In genomic region chr2:25098956-25099355, GRCm38 (mm10) we compare ENCODE assay signal across 8 mouse cellular contexts. TPM values are rescaled to one million over a fixed set of nuclear protein-coding genes. Genes with fewer than 3 reads are reported as not detected.
DNase-seq lines count a peak whose midpoint lies in the region; ATAC-seq and TF ChIP-seq lines count a peak whose summit lies in the region.

No protein-coding gene starts in this region.

- TF ChIP-seq EP300 in stomach, postnatal 0 days (optimal IDR thresholded peaks at IDR 0.05) = no peak

- DNase-seq in kidney, adult 9 months = peak; percentile 45
- peak; percentile 62 for DNase-seq in adrenal gland, postnatal 14 days
- DNase-seq in kidney, postnatal 36 days = peak; percentile 30 to 70
- DNase-seq in midbrain, embryonic 10.5 days (ENCODE audit: low spot score) = peak; percentile 62
- DNase-seq in stomach, postnatal 0 days (ENCODE audit: low spot score) = peak; percentile 78

- no peaks in the 10 kb centered on the region for H3K36me3 ChIP-seq in kidney, embryonic 15.5 days
- no peaks in the 10 kb centered on the region for H3K36me3 ChIP-seq in midbrain, embryonic 10.5 days
- H3K36me3 ChIP-seq in stomach, postnatal 0 days (ENCODE audit: control insufficient read depth, insufficient read depth, low read length) = no peaks in the 10 kb centered on the region

- H3K4me3 ChIP-seq in kidney, embryonic 15.5 days (replicated peaks) = no peak overlapping the region
- H3K4me3 ChIP-seq in midbrain, embryonic 10.5 days = no peak overlapping the region
- no peak overlapping the region for H3K4me3 ChIP-seq in stomach, postnatal 0 days (ENCODE audit: low read depth, low read length)

- H3K27ac ChIP-seq in kidney, embryonic 15.5 days = no peak overlapping the region
- H3K27ac ChIP-seq in midbrain, embryonic 10.5 days (replicated peaks) = peak overlapping the region; percentile 53
- H3K27ac ChIP-seq in stomach, postnatal 0 days (replicated peaks) = peak overlapping the region; percentile 70

- ATAC-seq in kidney, embryonic 15.5 days (replicated peaks; ENCODE audit: low FRiP score) = no peak
- ATAC-seq in frontal cortex, adult (ENCODE audit: low TSS enrichment) = peak; percentile 69
- ATAC-seq in stomach, postnatal 0 days (ENCODE audit: low FRiP score, low TSS enrichment) = peak; percentile 74
- no peak for ATAC-seq in erythroid progenitor cell, adult 5-6 weeks (replicated peaks; ENCODE audit: low FRiP score, poor library complexity, severe bottlenecking)

- H3K9ac ChIP-seq in kidney, embryonic 15.5 days = no peak overlapping the region
- H3K9ac ChIP-seq in stomach, postnatal 0 days (ENCODE audit: low read length) = no peak overlapping the region

- peaks cover 15% of the 10 kb centered on the region for H3K27me3 ChIP-seq in kidney, embryonic 15.5 days
- H3K27me3 ChIP-seq in midbrain, embryonic 10.5 days (ENCODE audit: low read depth, poor library complexity, severe bottlenecking) = peaks cover 33% of the 10 kb centered on the region
- no peaks in the 10 kb centered on the region for H3K27me3 ChIP-seq in stomach, postnatal 0 days (ENCODE audit: control insufficient read depth, insufficient read depth, low read length)

- H3K9me3 ChIP-seq in kidney, embryonic 15.5 days (replicated peaks) = no peaks in the 10 kb centered on the region
- H3K9me3 ChIP-seq in midbrain, embryonic 10.5 days (replicated peaks) = no peaks in the 10 kb centered on the region
- no peaks in the 10 kb centered on the region for H3K9me3 ChIP-seq in stomach, postnatal 0 days (ENCODE audit: control insufficient read depth, low read length)

- peaks cover 14% of the 10 kb centered on the region; the same call in 1 of the 2 replicates for H3K4me1 ChIP-seq in kidney, embryonic 15.5 days
- H3K4me1 ChIP-seq in midbrain, embryonic 10.5 days = peaks cover 35% of the 10 kb centered on the region
- H3K4me1 ChIP-seq in stomach, postnatal 0 days (replicated peaks; ENCODE audit: control insufficient read depth, insufficient read depth) = no peaks in the 10 kb centered on the region

- WGBS in kidney, embryonic 15.5 days = 49% methylated on average over 5 of the region's 5 CpGs
- 53% methylated on average over 5 of the region's 5 CpGs for WGBS in midbrain, embryonic 10.5 days
- WGBS in stomach, postnatal 0 days = 40% methylated on average over 5 of the region's 5 CpGs

- no peak overlapping the region for H3K4me2 ChIP-seq in kidney, embryonic 15.5 days
- no peak overlapping the region for H3K4me2 ChIP-seq in stomach, postnatal 0 days (replicated peaks; ENCODE audit: low read depth)

- TF ChIP-seq CTCF in stomach, postnatal 0 days (IDR thresholded peaks at IDR 0.05; ENCODE audit: low read depth) = peak; percentile 74

RNA-seq across cellular contexts. Expression of gene Noxa1, which starts 4.0 kb away (rescaled TPM):
- polyA plus RNA-seq in kidney, embryonic 15.5 days (2015; fragmentation: Nextera tagmentation; extraction: Ambion mirVana) = 0.77 and 1.1 TPM in 2 replicates
- total RNA-seq in adrenal gland, postnatal 14 days (2021) = not detected in 2 replicates
- 0.09 TPM in 1 of 2 replicates, not detected in the other for polyA plus RNA-seq in midbrain, embryonic 10.5 days (2016; fragmentation: Nextera tagmentation; extraction: Ambion mirVana)
- polyA plus RNA-seq in stomach, postnatal 0 days (2015; fragmentation: Nextera tagmentation; extraction: Ambion mirVana) = 4.0 and 4.4 TPM in 2 replicates
- total RNA-seq in erythroid progenitor cell, adult 5-6 weeks (2015; ENCODE audit: low replicate concordance) = not detected in 2 replicates
- not detected in 2 replicates for total RNA-seq in erythroid progenitor cell, adult 5-6 weeks (2017; ENCODE audit: low replicate concordance)

RNA-seq across cellular contexts. Expression of gene Entpd8, which starts 18.9 kb away (rescaled TPM):
- polyA plus RNA-seq in kidney, embryonic 15.5 days (2015; fragmentation: Nextera tagmentation; extraction: Ambion mirVana) = 5.0 and 5.3 TPM in 2 replicates
- 1.3 and 7.7 TPM in 2 replicates for total RNA-seq in adrenal gland, postnatal 14 days (2021)
- not detected in 2 replicates for polyA plus RNA-seq in midbrain, embryonic 10.5 days (2016; fragmentation: Nextera tagmentation; extraction: Ambion mirVana)
- 3.3 TPM in 2 replicates for polyA plus RNA-seq in stomach, postnatal 0 days (2015; fragmentation: Nextera tagmentation; extraction: Ambion mirVana)
- not detected in 2 replicates for total RNA-seq in erythroid progenitor cell, adult 5-6 weeks (2015; ENCODE audit: low replicate concordance)
- not detected in 2 replicates for total RNA-seq in erythroid progenitor cell, adult 5-6 weeks (2017; ENCODE audit: low replicate concordance)

RNA-seq across cellular contexts. Expression of gene Nsmf, which starts 44.8 kb away (rescaled TPM):
- polyA plus RNA-seq in kidney, embryonic 15.5 days (2015; fragmentation: Nextera tagmentation; extraction: Ambion mirVana) = 76.5 and 91.4 TPM in 2 replicates
- 58.5 and 61.2 TPM in 2 replicates for total RNA-seq in adrenal gland, postnatal 14 days (2021)
- polyA plus RNA-seq in midbrain, embryonic 10.5 days (2016; fragmentation: Nextera tagmentation; extraction: Ambion mirVana) = 66.4 and 84.9 TPM in 2 replicates
- 23.5 and 30.2 TPM in 2 replicates for polyA plus RNA-seq in stomach, postnatal 0 days (2015; fragmentation: Nextera tagmentation; extraction: Ambion mirVana)
- 1.8 and 2.5 TPM in 2 replicates for total RNA-seq in erythroid progenitor cell, adult 5-6 weeks (2015; ENCODE audit: low replicate concordance)
- 2.1 and 3.9 TPM in 2 replicates for total RNA-seq in erythroid progenitor cell, adult 5-6 weeks (2017; ENCODE audit: low replicate concordance)

Comparison
In these comparisons a context has a peak if more than half of its experiments do, and no peak if none do; other contexts are left out.
1. ATAC-seq: peak in frontal cortex, adult (single experiment) and stomach, postnatal 0 days (single experiment); none in kidney, embryonic 15.5 days (single experiment) and erythroid progenitor cell, adult 5-6 weeks (single experiment).
2. Peak in every context shown above with its lines, with median percentiles within 50 percentile points of each other: DNase-seq.